In genomic region chr2:142548766-142549165, GRCm38 (mm10) we compare ENCODE assay signal across 19 mouse cellular contexts.
"Had no signal": no experiment of that assay in that cellular context is flagged by ENCODE, and none has a peak within 500 bp of the region (broad histone marks: within the 10 kb centered on the region; RNA-seq: fewer than 3 reads in every experiment).

No protein-coding gene starts in this region.

- H3K4me1 ChIP-seq: lung, embryonic 15.5 days; neural tube, embryonic 15.5 days had no signal

- H3K36me3 ChIP-seq: lung, embryonic 15.5 days; midbrain, embryonic 12.5 days; neural tube, embryonic 13.5 days; neural tube, embryonic 15.5 days had no signal

- ATAC-seq: lung, postnatal 0 days; midbrain, embryonic 16.5 days had no signal

- H3K9ac ChIP-seq: lung, embryonic 15.5 days; midbrain, embryonic 12.5 days; neural tube, embryonic 13.5 days; neural tube, embryonic 15.5 days had no signal

- H3K4me2 ChIP-seq: lung, embryonic 15.5 days; midbrain, embryonic 12.5 days; neural tube, embryonic 13.5 days; neural tube, embryonic 15.5 days had no signal

- H3K27me3 ChIP-seq: lung, embryonic 15.5 days; midbrain, embryonic 12.5 days; neural tube, embryonic 13.5 days; neural tube, embryonic 15.5 days had no signal

- H3K9me3 ChIP-seq: lung, embryonic 15.5 days; midbrain, embryonic 12.5 days; neural tube, embryonic 13.5 days; neural tube, embryonic 15.5 days had no signal

- H3K27ac ChIP-seq: lung, embryonic 15.5 days; midbrain, embryonic 12.5 days; neural tube, embryonic 13.5 days; neural tube, embryonic 15.5 days had no signal

- H3K4me3 ChIP-seq: lung, embryonic 15.5 days; midbrain, embryonic 12.5 days; myocyte; neural tube, embryonic 13.5 days; neural tube, embryonic 15.5 days had no signal

- DNase-seq: lung, adult 18-20 months; lung, postnatal 14 days; lung, postnatal 4 days; midbrain, embryonic 14.5 days; retina, postnatal 1 day; right cerebral cortex, adult 18-20 months; right cerebral cortex, postnatal 25 days; right cerebral cortex, postnatal 4 days; spleen, adult 18-20 months; thymus, adult 18-20 months; thymus, postnatal 14 days; thymus, postnatal 36 days had no signal
